Mouse (Mus musculus) C2C12 (cell line): ENCODE measurements at regions not wholly inside any gene's neighbourhood (a gene's known extent, or its start where the extent isn't known, plus 50 kb on each side); places are given as distances from the start of the nearest gene placed in this dataset.

ENCODE experiments used
- CEBPB ChIP-seq: IDR thresholded peaks from one replicate; pipeline ENCODE4 v1.6.1; 2011; ENCODE audit warnings: low read depth, mild to moderate bottlenecking, control low read depth, moderate library complexity
- CTCF ChIP-seq: IDR thresholded peaks from one replicate; pipeline ENCODE4 v1.5.1; 2011; ENCODE audit not compliant: control insufficient read depth, insufficient read depth, insufficient read length
- MAX ChIP-seq: IDR thresholded peaks from one replicate; pipeline ENCODE4 v1.6.1; 2011; ENCODE audit warnings: mild to moderate bottlenecking, control low read depth

DNA sequence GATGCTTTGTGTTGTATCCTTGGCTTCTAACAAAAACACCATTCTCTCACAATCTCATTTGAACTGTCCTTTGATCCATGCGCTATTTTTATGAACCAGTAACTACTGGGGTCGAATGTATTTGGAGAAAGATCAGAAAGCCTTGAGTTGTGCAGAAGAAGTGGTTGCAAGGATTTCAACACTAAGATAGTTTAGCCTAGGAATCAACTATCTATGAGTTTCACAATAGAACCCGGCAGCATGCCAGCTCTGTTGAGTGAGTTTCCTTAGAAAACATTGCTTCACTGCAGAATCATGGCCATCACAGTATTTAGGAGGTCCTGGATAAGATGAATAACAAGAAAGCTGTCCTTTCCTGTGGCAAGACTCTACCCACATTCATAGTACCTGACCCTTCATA lies 84.6 kb upstream of the Pum3 start:
- TF ChIP-seq MAX: no peak
- no peak for TF ChIP-seq CEBPB
- TF ChIP-seq CTCF: no peak
